Mouse (Mus musculus) limb, embryonic 14.5 days (tissue): ENCODE measurements around the gene Clec2h. TPM values are rescaled to one million over a fixed set of nuclear protein-coding genes. Genes with fewer than 3 reads are reported as not detected.
A peak's percentile ranks its signal among the peaks of the same experiment; 100 is the strongest.
"Not testable (repeated sequence)": the region's sequence is repeated elsewhere in the genome, so short reads cannot be mapped to it uniquely, and the experiment has no call there.

Source experiments
- ATAC-seq: fragments of 200-750 bp; cut with Nextera tagmentation; 2 replicates; pipeline ENCODE4 v1.8.0; 2017; ENCODE audit warnings: low read depth, moderate number of reproducible peaks, moderate TSS enrichment; ENCODE audit not compliant: low FRiP score
- DNase-seq: peaks from one replicate; pipeline ENCODE4 v3.0.0-alpha.2; 2015; ENCODE audit warnings: low spot score
- H3K27ac ChIP-seq: fragments of 300-500 bp; sonication (generic); replicated peaks from 2 replicates; pipeline ENCODE4 v1.5.1; 2014; ENCODE audit warnings: low read depth, mild to moderate bottlenecking, low read length, moderate library complexity, mixed read lengths
- H3K27me3 ChIP-seq: fragments of 300-500 bp; sonication (generic); 2 replicates; pipeline ENCODE4 v1.6.1; 2014; ENCODE audit warnings: low read length, mixed read lengths; ENCODE audit not compliant: control insufficient read depth, insufficient read depth
- H3K36me3 ChIP-seq: fragments of 300-500 bp; sonication (generic); 2 replicates; pipeline ENCODE4 v1.6.1; 2014; ENCODE audit warnings: mild to moderate bottlenecking, low read length, moderate library complexity, mixed read lengths; ENCODE audit not compliant: control insufficient read depth, insufficient read depth
- H3K4me1 ChIP-seq: fragments of 300-500 bp; sonication (generic); 2 replicates; pipeline ENCODE4 v1.6.1; 2014; ENCODE audit warnings: antibody characterized with exemption, low read length, mixed read lengths; ENCODE audit not compliant: control insufficient read depth, insufficient read depth
- H3K4me2 ChIP-seq: fragments of 300-500 bp; sonication (generic); replicated peaks from 2 replicates; pipeline ENCODE4 v1.6.1; 2014; ENCODE audit warnings: low read depth, mild to moderate bottlenecking, low read length, moderate library complexity; ENCODE audit not compliant: severe bottlenecking
- H3K4me3 ChIP-seq: fragments of 300-500 bp; sonication (generic); replicated peaks from 2 replicates; pipeline ENCODE4 v1.5.1; 2014; ENCODE audit warnings: low read length
- H3K9ac ChIP-seq: fragments of 300-500 bp; sonication (generic); 2 replicates; pipeline ENCODE4 v1.6.1; 2014; ENCODE audit warnings: mild to moderate bottlenecking, low read depth, low read length, moderate library complexity; ENCODE audit not compliant: severe bottlenecking
- H3K9me3 ChIP-seq: fragments of 300-500 bp; sonication (generic); 2 replicates; pipeline ENCODE4 v1.6.1; 2016; ENCODE audit warnings: low read length; ENCODE audit not compliant: control insufficient read depth
- POLR2A ChIP-seq: fragments of 200-500 bp; IDR thresholded peaks from 2 replicates; pipeline ENCODE4 v1.8.0; 2012; ENCODE audit warnings: inconsistent platforms, mild to moderate bottlenecking, moderate library complexity, borderline replicate concordance; ENCODE audit not compliant: insufficient read depth, insufficient read length; ENCODE audit errors: extremely low read depth
- WGBS: fragments of 180-500 bp; shearing (Covaris S2); extraction: QIAGEN DNeasy Blood & Tissue Kit; methylation state at CpG from one replicate; pipeline ENCODE4 v1.1.7; 2014; 5-methylcytosine and 5-hydroxymethylcytosine counted together
- polyA plus RNA-seq, 2 experiments: library from polyadenylated mRNA; depleted of rRNA in 1 of 2; stranded (reverse) in 1 of 2; unstranded in 1 of 2; fragments of >200 nt; fragmentation: Nextera tagmentation in 1 of 2; extraction: Ambion mirVana in 1 of 2; gene quantifications; 2 replicates each; pipeline versions ENCODE4 v1.2.1 to v1.2.3; 2012 to 2014

Gene Clec2h
- not detected in 2 replicates for polyA plus RNA-seq (2012; rRNA removed)
- not detected in 2 replicates for polyA plus RNA-seq (2014; fragmentation: Nextera tagmentation; extraction: Ambion mirVana)

DNA sequence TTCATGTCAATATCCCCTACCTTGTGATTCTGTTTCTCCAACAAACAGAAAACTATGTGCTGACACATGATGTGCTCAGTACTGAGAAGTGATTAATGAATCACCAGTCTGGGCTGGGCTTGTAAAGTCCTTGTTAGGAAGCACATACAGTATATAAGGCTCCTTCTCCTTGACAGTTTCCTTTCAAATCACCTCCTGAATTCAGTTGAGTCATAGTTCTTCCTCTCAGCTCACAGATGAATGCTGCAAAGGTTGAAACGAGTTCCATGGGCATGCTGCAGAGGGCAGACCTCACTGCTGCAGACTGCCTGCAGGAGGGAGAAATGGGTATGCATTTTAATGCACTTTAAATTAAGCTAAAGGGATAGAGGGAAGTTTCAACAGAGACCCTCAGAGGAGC lies at the start of gene Clec2h:
Gene Clec2h, plus strand, starts transcription at position 180 of the 400 bp plus-strand sequence.
- H3K4me1 ChIP-seq = no peaks in the 10 kb centered on the region
- H3K4me3 ChIP-seq = no peak within 1 kb of the TSS
- H3K27me3 ChIP-seq = no peaks in the 10 kb centered on the region
- no peak within 1 kb of the TSS for H3K9ac ChIP-seq
- no peaks in the 10 kb centered on the region for H3K9me3 ChIP-seq
- no peak for DNase-seq
- no peak within 1 kb of the TSS for H3K27ac ChIP-seq
- no peaks in the 10 kb centered on the region for H3K36me3 ChIP-seq
- H3K4me2 ChIP-seq = no peak within 1 kb of the TSS
- ATAC-seq = no peak
- WGBS = 7% methylated on average over 1 of the region's 1 CpGs
- TF ChIP-seq POLR2A = no peak

GRCm38 (mm10) chr6:128622733-128623132 lies 39.5 kb upstream of the Clec2h start:
- no peak overlapping the region for H3K9ac ChIP-seq
- H3K27me3 ChIP-seq = no peaks in the 10 kb centered on the region
- no peaks in the 10 kb centered on the region for H3K4me1 ChIP-seq
- TF ChIP-seq POLR2A = no peak
- no peak overlapping the region for H3K27ac ChIP-seq
- DNase-seq (no peak), ATAC-seq (no peak)
- 82% methylated on average over 2 of the region's 2 CpGs for WGBS
- H3K36me3 ChIP-seq = no peaks in the 10 kb centered on the region
- H3K9me3 ChIP-seq = no peaks in the 10 kb centered on the region
- H3K4me2 ChIP-seq = no peak overlapping the region
- no peak overlapping the region for H3K4me3 ChIP-seq

- H3K27ac ChIP-seq, H3K9ac ChIP-seq, H3K9me3 ChIP-seq, H3K4me2 ChIP-seq, DNase-seq, H3K4me1 ChIP-seq, H3K27me3 ChIP-seq, H3K4me3 ChIP-seq, ATAC-seq, H3K36me3 ChIP-seq: not testable (repeated sequence)
- WGBS = 84% methylated on average over 5 of the region's 5 CpGs
Observed at GRCm38 (mm10) chr6:128623433-128623832, 38.8 kb upstream of the Clec2h start, which contains the start of gene Klrb1a. Gene Klrb1a (minus strand): TSS chr6:128623533.

- DNase-seq = no peak
- no peaks in the 10 kb centered on the region for H3K36me3 ChIP-seq
- H3K27ac ChIP-seq = no peak overlapping the region
- no peak overlapping the region for H3K9ac ChIP-seq
- H3K4me3 ChIP-seq = no peak overlapping the region
- no peaks in the 10 kb centered on the region for H3K27me3 ChIP-seq
- no peaks in the 10 kb centered on the region for H3K4me1 ChIP-seq
- H3K9me3 ChIP-seq = no peaks in the 10 kb centered on the region
- 88% methylated on average over 4 of the region's 4 CpGs for WGBS
- H3K4me2 ChIP-seq = no peak overlapping the region
- no peak for TF ChIP-seq POLR2A
- no peak for ATAC-seq
Observed at GRCm38 (mm10) chr6:128624425-128624824, 37.8 kb upstream of the Clec2h start.

GRCm38 (mm10) chr6:128625246-128625645 lies 36.9 kb upstream of the Clec2h start:
- not testable (repeated sequence) for H3K4me1 ChIP-seq, ATAC-seq, H3K27me3 ChIP-seq, H3K9me3 ChIP-seq, H3K4me3 ChIP-seq, H3K9ac ChIP-seq, H3K36me3 ChIP-seq, H3K27ac ChIP-seq, DNase-seq, H3K4me2 ChIP-seq
- WGBS = 85% methylated on average over 6 of the region's 6 CpGs

DNA sequence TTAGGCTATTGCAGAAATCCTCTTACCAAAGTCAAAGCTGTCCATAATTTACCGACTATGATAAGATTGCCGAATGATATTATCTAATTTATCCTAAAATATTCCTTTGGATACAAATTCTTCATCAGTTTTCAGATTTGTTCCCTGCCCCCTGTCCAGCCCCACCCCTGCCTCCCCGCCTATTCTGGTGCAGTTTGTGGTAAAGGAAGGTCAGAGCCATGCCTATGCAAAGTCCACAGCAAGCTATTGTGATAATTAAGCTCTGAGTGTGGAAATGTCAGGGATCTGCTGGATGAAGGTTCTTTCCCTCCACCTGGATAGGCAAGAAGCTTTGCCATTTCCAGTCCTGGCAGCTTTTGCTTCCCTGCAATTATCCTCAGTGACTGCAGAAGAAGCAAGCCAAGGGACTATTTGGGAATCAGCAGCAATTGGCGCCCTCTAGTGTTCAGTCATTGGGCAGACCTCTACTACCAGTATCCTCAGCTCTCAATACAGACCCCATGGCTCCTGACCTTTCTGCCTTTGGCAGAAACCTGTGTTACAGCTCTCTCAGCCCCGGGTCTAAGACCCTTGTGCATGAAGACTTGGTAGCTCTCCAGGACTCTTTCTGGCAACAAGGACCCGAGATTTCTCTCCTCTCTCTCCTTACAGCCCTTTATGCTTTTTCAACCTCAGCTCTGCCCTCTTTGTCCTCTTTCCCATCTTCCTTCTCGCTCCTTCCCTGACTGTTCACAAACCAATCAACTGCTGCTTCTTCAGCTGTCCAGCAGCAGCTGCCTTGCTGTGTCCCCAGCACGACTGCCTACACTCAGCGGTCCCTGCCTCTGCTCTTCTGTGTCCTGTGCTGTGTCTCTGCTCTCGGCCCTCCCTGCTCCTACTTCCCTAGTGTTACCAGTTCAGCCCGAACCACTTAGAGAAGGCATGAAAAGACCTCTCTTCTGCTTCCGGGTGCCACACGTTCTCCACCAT lies 32.1 kb upstream of the Clec2h start:
- not testable (repeated sequence) for H3K36me3 ChIP-seq

GRCm38 (mm10) chr6:128630912-128631905 lies 31.0 kb upstream of the Clec2h start:
- H3K36me3 ChIP-seq, H3K4me3 ChIP-seq, H3K9ac ChIP-seq, ATAC-seq, H3K9me3 ChIP-seq, H3K27me3 ChIP-seq, H3K4me2 ChIP-seq, DNase-seq, H3K4me1 ChIP-seq, H3K27ac ChIP-seq: not testable (repeated sequence)
- WGBS = 67% methylated on average over 15 of the region's 15 CpGs

More for the DNA sequence above, 32.1 kb upstream of the Clec2h start:
- 55% methylated on average over 12 of the region's 13 CpGs for WGBS
- peak; percentile 74 for DNase-seq
- not testable (repeated sequence) for H3K4me3 ChIP-seq, H3K27me3 ChIP-seq, H3K27ac ChIP-seq, H3K4me2 ChIP-seq, H3K4me1 ChIP-seq, H3K9ac ChIP-seq, H3K9me3 ChIP-seq
- peak; percentile 81 for ATAC-seq
